Mouse (Mus musculus) ES-E14 (cell line): ENCODE results near the gene Rgs6.

Experiments used
- HCFC1 ChIP-seq: IDR thresholded peaks from 2 replicates; pipeline ENCODE4 v1.6.1; 2012; ENCODE audit warnings: low read length, inconsistent platforms, borderline replicate concordance; ENCODE audit not compliant: insufficient read depth
- MAFK ChIP-seq: IDR thresholded peaks from 2 replicates; pipeline ENCODE4 v1.6.1; 2014; ENCODE audit warnings: mild to moderate bottlenecking, low read depth, low read length, inconsistent platforms; ENCODE audit not compliant: insufficient read depth

DNA sequence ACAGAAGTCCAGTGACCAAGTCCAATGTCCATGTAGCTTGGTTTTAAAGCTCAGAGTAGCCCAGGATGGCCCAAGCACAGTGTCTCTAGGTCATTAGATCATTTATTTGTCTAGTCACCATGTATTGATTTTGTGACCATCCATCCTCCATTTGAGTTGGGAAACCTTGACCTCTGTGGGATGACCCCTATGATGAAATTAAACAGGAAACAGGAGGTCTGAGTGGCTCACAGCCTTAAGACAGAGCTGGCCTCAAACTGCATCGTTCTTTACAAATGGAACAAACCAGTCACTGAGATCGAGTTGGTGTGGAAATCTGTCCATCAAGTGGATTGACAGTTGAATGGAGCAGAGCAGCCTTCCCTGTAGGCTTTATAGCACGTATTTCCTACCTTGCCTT lies 536.0 kb downstream of the Rgs6 start:
- no peak for TF ChIP-seq HCFC1
- TF ChIP-seq MAFK, result no peak
